Mouse (Mus musculus) heart, postnatal 10 days (tissue): ENCODE measurements around the gene Pbx1. TPM values are rescaled to one million over a fixed set of nuclear protein-coding genes. Genes with fewer than 3 reads are reported as not detected.
A peak's percentile ranks its signal among the peaks of the same experiment; 100 is the strongest.

Experiments used
- DNase-seq, 2 experiments: peaks; one replicate each; pipeline ENCODE4 v3.0.0; 2021
- intact Hi-C: fragments of 180-260 bp; cut with DNase I; formaldehyde crosslinking; loops from one replicate; pipeline ENCODE4 v1.15.1; 2025
- total RNA-seq, 2 experiments: library from RNA; stranded (reverse); gene quantifications; 2 replicates each; pipeline ENCODE4 v1.2.3; 2021

Pbx1 gene
- total RNA-seq, 2 experiments from 2014 or later = 67.4 to 78.3 TPM

DNA sequence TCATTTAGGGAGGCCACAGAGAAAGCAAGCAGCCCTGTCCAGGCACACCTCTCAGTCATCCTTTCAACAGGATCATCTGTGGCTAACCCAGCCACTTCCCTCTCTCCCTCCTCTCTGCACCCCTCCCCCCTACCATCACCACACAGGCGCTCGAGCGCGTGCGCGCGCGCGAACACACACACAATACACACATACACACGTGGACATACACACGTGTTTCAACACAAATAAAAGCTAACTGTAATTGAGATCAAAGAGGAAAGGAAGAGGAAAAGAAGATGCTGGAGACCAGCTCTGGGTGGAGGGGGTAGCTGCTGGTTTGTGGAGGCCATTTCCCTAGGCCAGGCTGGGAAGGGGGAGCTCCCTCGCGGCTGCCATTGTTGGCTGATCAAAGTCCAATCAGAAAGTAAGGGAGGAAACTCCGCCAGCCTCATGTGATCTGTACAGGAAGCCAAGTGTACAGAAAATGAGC is 75.1 kb downstream of the Pbx1 start:
- intact Hi-C loops = no loop called here
- DNase-seq = no peak

DNA sequence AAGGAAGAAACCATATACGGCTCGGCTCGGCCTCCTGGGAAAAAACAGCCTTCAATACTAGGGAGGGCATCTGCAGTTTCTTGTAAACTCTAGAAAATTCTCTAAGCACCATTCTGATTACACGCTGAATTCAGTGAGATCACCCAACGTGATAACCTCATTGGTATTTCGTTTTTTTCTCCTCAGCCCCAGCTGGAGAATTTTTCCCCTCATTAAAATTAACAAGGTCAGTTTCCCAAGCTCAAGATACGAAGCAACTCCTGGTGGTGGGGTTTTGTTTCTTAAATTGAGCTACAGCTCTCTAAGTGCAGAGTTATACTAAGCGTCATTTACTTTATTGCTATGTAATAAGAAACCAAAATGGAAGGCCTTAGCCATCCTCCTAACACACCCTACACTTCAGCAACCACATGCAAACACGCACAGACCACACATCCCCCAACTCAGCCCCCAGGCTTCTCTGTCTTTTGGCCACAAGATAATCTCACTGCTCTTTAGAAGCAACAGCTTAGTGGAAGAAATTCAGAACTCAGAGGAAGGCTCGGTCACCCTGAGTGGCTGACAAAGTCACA is 76.0 kb downstream of the Pbx1 start:
- no peak for DNase-seq
- intact Hi-C loops = no loop called here

DNA sequence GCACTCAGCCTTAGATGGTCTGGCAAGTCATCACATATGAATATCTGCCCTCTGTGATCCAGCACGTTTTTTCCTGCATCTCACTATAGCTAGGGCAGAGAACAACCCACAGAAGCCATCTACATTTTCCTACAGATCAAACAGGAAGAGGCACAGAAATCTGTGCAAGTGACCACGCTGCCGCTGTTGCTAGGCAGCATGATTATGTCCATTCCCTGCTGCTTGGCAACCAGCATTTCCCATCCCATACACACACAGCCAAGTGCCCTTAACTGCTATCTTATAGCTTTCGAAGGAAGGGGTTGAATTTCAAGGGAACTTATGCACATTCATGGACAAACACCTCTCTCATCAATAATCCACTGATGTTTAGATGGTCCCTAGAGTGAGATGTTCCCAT is 77.1 kb downstream of the Pbx1 start:
- DNase-seq = no peak
- intact Hi-C loops = no loop called here

DNA sequence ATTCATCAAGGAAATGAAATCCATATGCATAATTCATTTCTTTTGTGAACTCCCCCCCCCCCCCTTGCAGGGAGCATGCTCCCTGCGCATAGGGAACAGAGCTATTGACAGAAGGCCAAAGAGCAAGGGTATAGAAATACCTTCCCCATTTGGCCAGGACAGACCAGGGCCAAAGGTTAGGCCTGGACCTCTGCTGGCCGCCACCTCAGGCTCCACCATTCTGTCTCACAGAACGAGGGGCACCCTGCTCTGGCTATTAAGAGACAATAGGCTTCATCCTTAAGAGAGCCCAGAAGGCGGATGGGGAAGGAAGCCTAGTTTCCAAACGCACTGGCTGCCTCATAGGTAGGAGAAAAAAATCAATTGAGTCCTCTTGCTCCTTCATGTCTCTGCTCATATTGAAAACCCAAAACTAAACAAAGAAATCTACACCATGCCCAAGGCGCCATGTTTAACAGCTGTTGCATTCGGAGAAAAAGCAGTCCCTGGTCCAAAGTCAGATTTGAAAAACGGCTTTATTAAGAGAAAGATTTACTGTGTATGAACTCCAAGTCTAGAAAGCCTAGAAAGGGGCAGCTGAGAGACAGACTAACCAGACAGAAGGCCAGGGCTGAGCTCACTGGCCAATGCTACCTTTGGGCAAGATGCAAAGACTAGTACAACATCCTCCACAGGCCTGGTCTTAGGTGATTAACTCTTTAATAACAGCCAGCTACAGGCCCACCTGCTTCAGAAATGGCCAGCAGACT is 83.9 kb downstream of the Pbx1 start:
- intact Hi-C loops = no loop called here
- DNase-seq = no peak

DNA sequence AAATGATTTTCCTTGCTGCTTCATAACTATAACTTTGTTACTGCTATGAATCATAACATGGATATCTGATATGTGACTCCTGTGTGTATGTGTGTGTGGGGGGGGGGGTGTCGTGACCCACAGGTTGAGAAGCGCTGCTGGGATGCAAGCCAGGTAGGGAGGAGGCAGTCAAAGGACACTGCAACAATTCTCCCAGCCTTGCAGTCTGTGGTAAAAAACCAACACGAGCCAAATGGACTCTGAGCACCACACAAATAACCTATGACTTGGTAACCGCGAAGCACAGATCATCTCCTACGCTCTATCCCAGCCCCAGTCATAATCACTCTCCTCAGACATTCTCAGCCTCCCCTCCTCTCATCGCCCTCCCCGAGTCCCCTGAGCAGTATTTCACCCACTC is 87.2 kb downstream of the Pbx1 start:
- intact Hi-C loops = no loop called here
- DNase-seq = no peak

DNA sequence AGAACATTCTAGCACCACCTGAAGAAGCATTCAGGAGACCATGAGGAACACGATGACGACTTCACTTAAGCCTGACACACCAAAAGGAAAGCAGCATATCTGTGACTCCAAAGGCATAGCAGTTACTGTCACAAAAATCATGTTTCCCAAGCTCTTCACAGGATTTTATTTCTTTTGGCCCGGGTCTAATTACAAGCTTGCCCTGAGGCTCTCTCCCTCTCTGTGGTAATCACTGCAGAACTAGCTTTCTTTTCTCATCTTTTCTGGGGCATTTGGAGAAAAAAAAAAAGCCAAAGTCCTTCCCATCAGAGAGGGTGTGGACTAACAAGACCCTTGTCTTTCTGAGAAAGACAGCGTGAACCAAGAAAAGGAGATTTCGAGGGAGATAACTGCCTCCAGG is 87.8 kb downstream of the Pbx1 start:
- DNase-seq = no peak
- intact Hi-C loops = no loop called here

DNA sequence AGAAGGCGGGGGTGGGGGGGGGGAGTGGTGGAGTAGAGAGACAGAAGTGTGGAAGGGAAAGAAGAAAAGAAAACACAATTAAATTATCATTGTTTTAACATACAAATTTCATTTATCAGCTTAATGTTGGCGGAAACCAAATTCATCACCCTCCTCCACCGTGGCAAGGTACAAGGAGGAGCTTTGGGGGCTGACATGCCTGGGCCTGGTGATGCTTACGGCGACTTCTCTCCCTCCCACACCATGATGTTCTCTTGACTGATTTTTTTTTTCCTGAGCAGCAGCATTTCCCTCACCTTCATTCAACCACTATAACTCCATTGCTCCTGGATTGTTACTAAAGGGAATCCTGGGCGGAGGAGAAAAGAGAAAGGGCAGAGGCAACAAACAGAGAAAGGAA is 89.8 kb downstream of the Pbx1 start:
- no peak for DNase-seq
- intact Hi-C loops = no loop called here

DNA sequence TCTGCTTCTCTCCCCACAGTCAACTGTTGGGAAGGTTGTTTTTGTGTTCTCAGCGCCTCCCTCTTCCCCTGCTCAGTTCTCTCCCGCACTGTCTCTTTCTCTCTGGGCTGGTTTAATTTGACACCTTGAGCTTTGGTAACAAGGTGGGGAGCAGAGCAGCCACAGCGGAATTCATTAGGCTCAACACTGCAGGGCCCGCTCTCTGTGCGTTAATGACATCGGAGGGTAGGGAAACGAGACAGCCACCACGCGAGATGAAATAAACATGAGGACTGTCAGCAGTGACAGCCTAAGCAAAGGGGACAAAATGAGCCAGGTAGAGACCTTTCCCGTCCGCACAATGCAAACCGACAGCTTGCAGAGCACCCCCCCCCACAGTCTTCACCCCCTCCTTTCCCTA is 90.2 kb downstream of the Pbx1 start:
- intact Hi-C loops = no loop called here
- no peak for DNase-seq

DNA sequence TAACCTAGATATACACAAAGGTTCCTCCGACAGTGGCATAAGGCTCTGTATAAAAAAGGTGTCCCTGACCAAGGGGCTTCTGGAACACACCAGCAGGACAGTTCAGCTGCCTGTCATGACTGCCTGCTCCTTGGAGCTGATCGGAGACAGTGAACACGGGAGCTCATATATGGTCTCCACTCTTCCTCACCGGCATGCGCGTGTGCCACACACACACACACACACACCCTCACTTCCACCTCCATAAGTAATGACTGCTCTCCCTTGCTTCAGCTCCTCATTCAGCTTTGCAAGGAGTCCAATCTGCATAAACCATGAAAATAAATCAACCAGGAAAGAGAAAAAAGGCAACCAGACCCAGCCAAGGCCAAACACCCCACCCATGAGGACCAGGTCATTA is 90.7 kb downstream of the Pbx1 start:
- intact Hi-C loops = no loop called here

DNA sequence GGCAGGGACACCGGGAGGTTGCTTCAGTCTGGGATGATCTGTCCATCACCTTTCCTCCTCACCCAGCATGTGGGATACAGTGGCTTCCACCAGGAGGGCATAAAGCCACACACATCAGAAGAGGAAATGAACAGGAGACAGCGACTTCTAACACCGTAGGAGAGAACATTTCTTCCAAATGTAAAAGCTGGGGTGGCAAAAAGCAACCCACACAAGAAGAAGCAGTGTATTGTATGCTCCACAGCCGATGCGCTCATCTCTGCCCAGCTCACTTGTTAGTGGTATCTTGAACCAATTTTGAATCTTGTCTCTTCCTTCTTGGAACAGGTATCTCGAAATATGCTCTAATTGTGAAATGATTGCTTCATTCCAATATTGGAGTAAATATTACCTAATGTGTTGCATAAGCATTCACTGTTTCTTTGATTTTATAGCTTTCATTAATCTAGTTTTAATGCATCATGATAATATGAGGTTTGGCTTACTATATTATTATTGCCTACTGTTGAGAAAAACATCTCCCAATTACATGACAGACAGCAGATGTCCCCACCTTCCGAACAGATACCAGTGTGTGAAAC is 95.7 kb downstream of the Pbx1 start:
- intact Hi-C loops = no loop called here
- DNase-seq = no peak

More for the DNA sequence above, 90.7 kb downstream of the Pbx1 start:
- DNase-seq = no peak

DNA sequence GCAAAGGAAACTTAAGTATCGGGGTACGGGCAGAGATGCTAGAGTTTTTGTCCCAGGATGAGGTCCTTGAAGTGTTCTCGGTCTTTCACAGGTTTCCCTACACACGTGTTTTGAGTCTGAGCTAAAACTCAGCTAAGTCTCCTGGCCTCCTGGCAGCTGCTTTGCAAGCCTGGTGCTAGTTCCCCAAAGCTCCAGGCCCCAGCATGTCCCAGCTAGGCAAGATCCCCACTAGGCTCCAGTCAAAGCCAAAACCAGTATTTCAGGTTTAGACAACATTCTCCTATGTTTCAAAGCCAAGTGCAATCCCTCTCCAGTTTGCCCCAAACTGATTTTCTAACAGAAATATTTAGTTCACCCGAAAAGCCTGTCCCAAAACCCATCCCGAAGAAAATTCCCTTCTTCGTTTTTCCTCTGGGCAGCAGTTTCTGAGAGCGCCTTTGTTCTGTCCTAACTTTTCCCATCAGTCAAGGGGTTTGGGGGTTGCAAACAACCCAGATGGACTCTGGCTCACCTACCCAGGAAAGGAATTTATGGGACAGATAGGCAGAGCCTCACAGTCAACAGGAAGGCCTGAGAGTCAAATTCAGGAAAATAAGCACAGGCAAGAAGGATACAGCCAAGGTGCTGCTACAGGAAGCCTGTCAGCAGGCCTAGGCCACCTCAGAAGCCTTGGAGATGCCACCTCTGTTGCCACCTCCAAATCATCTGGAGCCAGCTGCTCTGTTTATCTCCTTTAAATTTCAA is 97.1 kb downstream of the Pbx1 start:
- intact Hi-C loops = no loop called here
- DNase-seq = no peak

DNA sequence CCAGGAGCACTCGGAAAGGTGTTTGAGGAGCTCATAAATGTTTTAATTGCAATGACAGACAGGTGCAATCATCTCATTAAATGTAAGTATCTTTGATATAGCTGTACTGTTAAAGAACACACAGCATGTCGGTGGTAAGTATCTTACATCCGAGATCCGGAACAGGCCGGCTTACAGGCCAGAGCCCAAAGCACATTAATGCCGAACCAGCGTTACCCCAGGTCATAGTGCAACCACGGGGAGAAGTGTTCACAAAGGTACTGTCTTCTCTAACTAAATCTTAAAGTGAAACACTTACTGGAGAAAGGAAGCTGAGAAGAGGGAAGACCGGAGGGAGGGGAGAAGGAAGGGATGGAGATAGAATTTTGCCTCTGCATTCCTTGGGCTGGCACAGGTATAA is 100.0 kb downstream of the Pbx1 start:
- DNase-seq = no peak

DNA sequence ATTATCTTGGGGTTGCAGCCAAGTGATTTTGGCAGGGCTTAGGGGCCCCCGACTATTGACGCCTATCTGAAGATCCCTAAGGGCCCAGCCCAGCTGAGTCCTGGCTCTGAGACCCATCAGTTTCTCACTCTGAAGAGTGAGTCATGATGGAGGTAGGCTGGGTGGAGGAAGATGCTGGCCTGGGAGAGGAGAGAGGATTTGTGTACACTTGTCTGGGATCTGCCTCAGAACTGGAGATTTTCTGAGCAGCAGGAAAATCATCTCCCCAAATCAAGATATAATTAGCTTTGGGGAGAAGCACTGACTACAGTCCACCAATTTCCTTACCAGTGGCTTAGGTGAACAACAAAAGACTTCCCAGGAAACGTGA is 103.8 kb downstream of the Pbx1 start:
- DNase-seq = no peak
- intact Hi-C loops = no loop called here

More for the DNA sequence above, 100.0 kb downstream of the Pbx1 start:
- intact Hi-C loops = no loop called here

DNA sequence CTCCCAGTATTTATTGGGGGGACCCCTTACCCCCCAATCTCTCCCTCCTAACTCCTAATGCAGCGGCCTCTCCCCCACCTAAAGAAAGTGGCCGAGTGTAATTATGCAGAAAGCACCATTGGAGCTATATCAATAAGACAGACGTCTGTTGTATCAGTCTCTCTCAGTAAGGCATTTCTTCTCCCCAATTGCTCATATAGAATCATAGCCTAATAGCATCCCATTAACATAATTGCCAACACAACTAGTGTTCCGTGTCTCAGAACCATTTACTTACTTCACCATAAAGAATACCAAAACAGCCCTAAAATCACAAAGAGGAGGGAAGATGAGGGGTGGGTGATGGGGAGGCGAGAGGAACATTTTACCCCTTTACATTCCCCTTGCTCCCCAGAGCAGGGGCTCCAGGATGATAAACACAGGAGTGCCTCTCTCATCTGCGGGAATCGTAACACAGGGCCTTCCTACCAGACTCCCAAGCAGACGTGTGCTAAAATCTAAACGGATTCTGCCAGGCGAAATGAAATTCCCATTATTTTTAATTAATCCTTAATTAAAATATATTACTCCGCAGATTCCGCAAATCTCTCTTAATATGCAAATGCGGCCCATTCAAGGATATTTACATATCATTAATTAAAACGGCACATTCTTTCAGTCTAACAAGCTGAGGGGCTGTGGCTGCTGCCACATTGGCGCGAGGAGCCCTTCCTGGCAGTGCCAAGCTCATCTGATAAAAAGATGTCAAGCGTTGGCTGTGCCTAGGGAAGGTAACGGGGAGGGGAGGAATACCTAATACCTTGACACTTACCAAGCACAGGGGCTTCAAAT is 104.5 kb downstream of the Pbx1 start:
- intact Hi-C loops = no loop called here
- no peak for DNase-seq

DNA sequence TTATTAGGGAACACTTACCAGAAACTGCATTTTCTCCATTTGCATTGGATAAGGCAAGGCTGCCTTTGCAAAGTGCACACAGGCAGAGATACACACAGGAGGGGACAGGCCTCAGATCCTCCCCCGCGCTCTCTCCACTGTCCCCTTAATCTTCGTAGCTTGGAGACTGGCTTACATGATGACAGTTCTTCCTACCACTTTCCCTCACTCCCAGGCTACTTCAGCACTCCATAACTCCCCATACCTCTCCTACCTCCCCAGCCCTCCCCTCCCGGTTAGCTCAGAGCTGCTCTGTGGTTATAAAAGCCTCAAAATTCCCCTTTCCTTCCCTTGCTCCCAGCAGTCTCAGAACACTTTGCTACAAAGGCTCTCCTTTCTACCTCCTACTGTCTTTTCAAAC is 106.3 kb downstream of the Pbx1 start:
- intact Hi-C loops = no loop called here
- no peak for DNase-seq

DNA sequence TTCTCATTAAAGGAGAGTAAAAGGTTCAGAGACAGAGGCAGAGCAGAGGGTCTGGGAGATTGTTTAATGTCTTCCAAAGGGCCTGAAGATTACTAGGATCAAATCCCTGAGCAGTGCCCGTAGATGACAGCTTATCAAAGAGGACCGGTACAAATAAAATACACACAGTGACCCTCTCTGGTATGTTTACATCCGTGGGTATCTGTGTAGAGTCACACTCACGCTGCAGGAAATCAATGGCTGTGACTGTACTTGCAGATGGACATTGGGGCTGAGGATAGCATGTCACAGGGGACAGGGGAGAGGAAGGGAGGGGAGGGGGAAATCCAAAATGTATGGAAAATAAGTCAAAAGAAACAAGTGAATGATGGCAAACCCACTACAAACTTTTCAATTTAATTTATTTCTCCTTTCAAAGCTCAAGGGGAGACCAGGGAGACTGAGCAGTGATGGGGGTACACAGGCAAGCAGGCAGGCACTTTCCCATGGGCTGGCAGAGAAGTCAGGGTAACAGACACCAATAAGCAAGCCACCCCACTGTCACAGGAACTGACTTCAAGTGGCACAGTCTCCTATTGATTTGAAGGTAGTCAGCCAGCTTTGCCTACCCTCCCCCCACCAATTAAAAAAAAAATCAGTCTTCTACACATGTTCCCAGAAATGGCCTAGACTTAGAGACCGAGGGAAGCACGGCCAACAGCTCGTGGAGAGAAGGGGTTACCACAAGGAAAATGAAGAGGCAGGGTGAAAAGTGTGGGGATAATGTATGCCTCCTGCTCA is 107.6 kb downstream of the Pbx1 start:
- no peak for DNase-seq
- intact Hi-C loops = no loop called here

DNA sequence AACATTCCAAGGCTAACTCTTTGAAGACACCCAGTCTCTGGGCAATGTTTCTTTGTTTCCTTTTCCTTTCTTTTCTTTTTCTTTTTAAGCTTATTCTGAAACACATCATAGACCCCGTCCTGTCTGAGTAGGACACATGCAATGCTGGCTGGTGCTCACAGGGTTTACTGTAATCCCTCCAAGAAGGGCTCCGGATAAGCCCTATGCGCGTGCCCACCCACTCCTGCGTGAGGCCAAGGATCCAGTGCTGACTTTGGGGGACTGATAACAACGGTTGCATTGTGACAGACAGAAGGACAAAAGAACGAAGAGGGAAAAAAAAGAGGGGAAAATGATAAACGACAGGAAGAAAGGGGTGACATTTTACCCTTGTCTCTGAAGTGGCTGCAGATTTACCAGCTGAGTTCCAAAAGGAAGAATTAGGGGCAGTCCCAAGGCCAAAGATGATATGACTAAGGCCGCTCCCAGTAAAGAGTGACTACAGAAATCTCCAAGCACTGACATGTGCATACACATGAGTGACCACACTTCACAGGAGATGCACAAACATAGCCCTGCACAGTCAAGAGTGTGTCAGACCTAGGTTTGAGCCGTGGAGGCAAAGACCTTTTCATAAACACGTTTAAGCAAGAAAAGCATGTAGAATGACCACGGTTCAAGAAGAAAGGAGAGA is 108.5 kb downstream of the Pbx1 start:
- intact Hi-C loops = no loop called here

DNA sequence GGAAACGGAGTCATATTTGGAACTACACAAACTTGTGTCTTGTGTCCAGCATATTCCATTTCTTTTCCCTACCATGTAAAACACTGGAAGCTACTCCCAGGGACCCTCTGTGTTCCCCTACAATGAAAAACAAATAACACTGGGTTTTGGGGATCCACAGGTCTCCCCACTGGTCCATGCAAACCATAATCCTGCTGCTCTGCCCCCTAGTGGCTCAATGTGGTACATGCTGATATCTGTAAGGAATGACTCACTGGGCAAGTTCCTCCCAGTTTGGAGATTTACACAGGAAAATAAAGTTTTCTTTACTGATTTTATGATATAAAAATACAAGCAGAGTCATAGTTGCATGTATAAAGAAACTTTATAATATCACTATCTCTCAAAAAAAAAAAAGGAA is 109.2 kb downstream of the Pbx1 start:
- peak in 1 of 2 experiments; percentile 32 for DNase-seq
- intact Hi-C loops = no loop called here

More for the DNA sequence above, 108.5 kb downstream of the Pbx1 start:
- no peak for DNase-seq

DNA sequence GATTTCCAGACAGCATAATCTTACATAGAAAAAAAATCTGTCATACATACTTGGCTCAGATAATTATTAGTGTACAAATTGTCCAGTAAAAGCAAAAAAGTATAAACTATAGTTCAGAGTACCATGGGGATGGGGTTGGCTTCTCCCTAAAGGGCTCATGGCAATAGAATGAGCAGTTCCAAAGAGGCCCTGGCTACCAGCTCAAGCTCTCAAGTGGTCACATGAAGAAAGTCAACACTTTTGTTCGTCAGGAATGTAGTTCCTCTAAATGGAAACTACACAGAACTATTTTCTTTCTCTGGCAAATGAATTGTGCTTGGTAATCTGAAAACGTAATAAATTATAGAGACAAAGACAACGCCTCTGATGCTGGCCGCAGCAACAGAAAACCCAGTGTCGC is 112.4 kb downstream of the Pbx1 start:
- intact Hi-C loops = no loop called here
- DNase-seq = no peak
